Mouse (Mus musculus): ENCODE measurements around the gene Astn1. TPM values are rescaled to one million over a fixed set of nuclear protein-coding genes. Genes with fewer than 3 reads are reported as not detected.

The Astn1 gene
- total RNA-seq, 1 experiment from 2014 or later = not detected

DNA sequence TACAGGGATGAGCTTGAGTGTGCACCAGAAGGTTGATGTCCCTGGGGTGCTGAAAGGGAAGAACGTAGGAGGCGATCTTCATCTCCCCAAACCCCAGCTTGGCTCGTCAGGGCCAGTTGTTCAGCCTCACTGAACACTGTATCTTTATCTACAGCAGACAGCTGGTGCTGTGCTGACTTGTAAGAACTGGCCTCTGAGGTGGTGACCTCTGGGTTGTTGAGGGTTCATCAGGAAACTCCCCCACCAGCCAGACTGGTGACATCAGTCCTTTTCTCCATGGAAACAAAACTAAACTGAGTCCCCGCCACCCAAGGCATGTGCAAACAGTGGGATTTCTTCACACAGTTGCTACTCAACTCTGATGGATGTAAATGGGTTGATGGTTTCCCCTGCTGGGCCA is 138.9 kb downstream of the Astn1 start:
- no peak for ATAC-seq (replicated peaks in 1 of 2; ENCODE audit: insufficient read depth in 1 of 2, low FRiP score in 2 of 2, low TSS enrichment in 1 of 2, low read depth in 1 of 2, poor library complexity in 2 of 2, severe bottlenecking in 2 of 2)

DNA sequence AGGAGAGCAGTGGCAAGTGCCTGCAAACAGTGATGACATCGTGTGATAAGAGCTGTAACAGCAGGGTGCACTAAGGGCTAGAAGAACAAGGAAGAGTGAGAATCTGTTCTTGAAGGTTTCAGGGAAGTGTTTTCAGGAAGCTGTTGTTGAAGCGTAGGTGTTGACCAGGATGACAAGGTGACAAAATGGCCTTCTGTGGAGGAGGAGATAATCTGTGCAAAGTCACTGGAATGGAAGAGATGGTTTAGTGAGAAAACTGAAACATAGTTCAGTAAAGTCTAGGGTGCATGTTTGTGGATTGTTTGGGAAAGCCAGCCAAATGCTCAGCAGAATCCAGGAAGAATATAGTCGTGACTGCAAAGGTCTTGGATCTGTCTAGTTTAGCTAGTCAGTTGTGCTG is 145.5 kb downstream of the Astn1 start:
- ATAC-seq (replicated peaks in 1 of 2; ENCODE audit: insufficient read depth in 1 of 2, low FRiP score in 2 of 2, low TSS enrichment in 1 of 2, low read depth in 1 of 2, poor library complexity in 2 of 2, severe bottlenecking in 2 of 2) = no peak

DNA sequence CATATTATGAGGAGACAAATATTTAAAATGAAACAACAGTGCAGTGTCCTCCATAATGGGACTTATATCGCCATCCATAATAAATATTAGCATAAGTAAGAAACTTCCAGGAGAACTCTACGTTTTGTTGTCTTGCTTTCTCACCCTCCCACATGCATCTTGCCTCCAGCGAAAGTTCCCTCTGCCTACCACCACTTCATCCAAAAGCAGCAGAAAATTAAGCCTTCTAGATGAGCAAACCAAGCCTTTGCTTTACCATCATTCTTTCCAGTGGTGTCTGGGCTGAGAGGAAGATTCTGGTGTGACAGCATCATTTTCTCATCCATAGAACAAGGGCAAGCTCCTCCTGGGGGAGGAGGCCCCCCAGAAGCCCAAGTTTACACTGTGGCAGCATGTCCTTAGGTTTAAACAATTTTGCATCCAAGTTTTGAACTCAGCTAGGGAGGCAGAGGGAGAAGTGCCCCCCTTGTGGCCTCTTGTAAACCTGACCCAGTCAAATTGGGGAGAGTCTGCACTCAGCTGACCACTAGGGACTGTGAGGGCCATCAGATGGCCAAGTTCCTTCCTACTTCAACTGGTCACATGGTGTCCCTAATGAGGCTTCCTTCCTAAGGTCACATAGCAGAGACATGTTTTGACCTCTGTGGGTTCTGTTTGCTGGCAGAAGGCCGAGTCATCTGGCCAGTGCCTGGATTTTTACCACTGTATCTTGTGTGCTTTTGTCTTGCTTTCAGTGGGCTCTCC is 147.2 kb downstream of the Astn1 start:
- no peak for ATAC-seq (replicated peaks in 1 of 2; ENCODE audit: insufficient read depth in 1 of 2, low FRiP score in 2 of 2, low TSS enrichment in 1 of 2, low read depth in 1 of 2, poor library complexity in 2 of 2, severe bottlenecking in 2 of 2)

DNA sequence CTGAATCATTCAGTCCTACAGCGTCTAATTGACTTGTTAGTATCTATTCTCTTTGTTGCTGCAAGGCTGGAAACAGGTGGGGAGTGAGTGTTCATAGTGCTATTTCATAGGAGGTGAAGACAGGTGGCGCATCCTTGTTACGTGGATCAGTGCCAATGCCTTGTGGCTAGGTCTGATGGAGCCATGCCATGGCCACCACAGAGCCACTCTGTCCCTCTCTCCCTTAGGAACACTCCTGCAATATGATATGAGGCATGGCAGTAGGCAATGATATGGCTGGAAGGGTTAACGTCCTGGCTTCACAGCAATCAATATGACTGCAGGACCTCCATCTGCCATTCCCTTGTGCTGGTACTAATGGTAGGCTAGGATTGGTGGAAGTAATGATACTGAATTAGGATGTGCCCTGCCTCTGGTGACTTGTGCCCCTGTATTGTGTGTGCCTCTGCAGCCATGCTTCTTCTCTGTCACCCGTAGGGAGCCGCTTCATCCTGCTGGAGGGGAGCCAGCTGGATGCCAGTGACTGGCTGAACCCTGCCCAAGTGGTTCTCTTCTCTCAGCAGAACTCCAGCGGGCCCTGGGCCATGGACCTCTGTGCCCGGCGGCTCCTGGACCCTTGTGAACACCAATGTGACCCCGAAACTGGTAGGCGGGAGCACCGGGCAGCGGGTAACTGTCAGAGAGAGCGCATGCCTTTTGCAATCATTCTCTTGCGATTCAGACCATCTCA is 148.6 kb downstream of the Astn1 start:
- ATAC-seq (replicated peaks in 1 of 2; ENCODE audit: insufficient read depth in 1 of 2, low FRiP score in 2 of 2, low TSS enrichment in 1 of 2, low read depth in 1 of 2, poor library complexity in 2 of 2, severe bottlenecking in 2 of 2) = no peak

DNA sequence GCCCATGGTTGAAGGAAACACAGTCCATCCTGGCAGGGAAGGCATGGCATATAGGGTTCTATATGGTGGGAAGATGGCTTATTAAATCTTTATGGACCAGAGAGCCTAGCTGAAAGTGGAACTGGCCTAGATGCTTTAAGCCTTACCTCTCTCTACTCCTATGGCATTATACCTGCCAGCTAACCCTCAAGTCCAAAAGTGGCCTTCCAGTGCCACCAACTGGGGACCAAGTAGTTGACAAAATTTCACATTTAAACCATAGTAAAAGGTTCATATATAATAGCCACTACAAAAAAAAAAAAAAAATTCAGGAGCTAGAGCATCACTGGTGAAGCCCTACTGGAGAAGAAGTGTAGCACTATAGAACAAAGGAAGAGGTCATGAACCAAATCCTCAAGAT is 150.0 kb downstream of the Astn1 start:
- no peak for ATAC-seq (replicated peaks in 1 of 2; ENCODE audit: insufficient read depth in 1 of 2, low FRiP score in 2 of 2, low TSS enrichment in 1 of 2, low read depth in 1 of 2, poor library complexity in 2 of 2, severe bottlenecking in 2 of 2)

DNA sequence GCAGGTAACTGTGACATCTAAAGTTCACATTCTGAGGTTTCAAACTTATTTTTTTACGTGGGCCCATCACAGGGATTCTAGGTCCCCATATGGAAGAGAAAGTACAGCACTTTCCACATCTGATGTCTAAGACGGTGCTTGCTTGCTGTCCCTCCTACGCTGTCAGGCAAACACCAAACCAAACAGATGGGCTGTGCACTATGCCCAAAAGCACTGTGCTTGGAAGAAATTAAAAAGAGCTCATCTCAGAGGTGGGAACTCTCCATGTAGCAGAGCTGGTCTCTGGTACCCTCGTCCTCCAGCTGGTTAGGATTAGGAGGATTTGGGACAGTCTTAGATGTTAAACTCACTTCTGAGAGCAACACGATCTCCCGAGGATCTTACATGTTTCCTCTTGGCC is 150.6 kb downstream of the Astn1 start:
- no peak for ATAC-seq (replicated peaks in 1 of 2; ENCODE audit: insufficient read depth in 1 of 2, low FRiP score in 2 of 2, low TSS enrichment in 1 of 2, low read depth in 1 of 2, poor library complexity in 2 of 2, severe bottlenecking in 2 of 2)

DNA sequence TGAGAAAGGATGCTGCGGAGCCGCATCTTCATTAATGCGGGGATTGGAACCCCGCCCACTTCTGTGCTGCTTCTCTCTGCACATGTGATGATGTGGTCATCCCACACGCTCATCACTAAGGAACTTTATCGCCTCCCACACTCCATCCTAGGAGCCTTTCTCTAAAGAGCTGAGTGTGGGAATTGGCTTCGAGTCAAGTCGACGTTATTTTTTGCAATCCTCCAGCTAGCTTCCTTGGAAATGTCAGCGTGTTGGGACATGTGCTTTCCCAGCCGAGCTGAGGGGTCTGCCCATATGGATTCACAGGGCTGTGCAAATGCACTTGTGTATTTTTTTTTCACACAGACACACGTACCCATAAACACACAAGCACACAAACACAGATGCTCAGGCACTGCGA is 151.5 kb downstream of the Astn1 start:
- no peak for ATAC-seq (replicated peaks in 1 of 2; ENCODE audit: insufficient read depth in 1 of 2, low FRiP score in 2 of 2, low TSS enrichment in 1 of 2, low read depth in 1 of 2, poor library complexity in 2 of 2, severe bottlenecking in 2 of 2)

DNA sequence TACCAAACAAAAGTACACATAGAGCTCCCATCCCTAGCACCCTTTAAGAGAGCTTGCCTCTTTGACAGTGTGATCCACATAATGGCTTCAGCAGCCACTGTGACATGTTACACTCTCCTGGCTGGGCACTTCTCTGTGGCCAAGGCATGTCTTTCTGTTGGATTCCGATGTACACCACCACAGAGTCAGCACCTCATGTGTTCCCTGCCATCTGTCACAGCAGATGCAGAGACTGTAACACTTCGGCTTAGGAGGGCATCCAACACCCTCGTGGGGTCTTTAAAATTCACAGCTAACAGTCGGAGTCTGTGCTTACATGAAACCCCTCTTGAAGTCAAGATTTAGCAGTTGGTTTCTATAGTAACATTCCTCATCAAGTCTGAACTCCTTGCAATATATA is 154.5 kb downstream of the Astn1 start:
- ATAC-seq (replicated peaks in 1 of 2; ENCODE audit: insufficient read depth in 1 of 2, low FRiP score in 2 of 2, low TSS enrichment in 1 of 2, low read depth in 1 of 2, poor library complexity in 2 of 2, severe bottlenecking in 2 of 2) = no peak

DNA sequence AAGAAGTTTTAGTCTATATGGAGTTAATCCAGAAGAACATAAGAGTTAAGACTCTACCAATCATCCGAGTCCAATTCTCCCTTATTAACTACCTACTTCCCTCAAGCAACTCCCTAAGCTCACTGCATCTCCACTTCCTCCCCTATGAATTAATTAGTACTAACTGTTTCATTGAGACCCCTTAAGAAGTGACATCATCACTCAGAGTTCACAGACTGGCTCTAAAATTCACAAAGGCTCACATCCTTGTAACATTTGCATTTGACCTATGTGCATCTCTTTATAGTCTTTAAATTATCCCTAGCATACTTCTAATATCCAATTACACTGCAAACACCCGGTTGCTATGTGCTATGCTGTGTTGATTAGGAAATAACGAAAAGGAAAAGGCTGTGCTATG is 174.1 kb downstream of the Astn1 start:
- ATAC-seq (replicated peaks in 1 of 2; ENCODE audit: insufficient read depth in 1 of 2, low FRiP score in 2 of 2, low TSS enrichment in 1 of 2, low read depth in 1 of 2, poor library complexity in 2 of 2, severe bottlenecking in 2 of 2) = no peak

DNA sequence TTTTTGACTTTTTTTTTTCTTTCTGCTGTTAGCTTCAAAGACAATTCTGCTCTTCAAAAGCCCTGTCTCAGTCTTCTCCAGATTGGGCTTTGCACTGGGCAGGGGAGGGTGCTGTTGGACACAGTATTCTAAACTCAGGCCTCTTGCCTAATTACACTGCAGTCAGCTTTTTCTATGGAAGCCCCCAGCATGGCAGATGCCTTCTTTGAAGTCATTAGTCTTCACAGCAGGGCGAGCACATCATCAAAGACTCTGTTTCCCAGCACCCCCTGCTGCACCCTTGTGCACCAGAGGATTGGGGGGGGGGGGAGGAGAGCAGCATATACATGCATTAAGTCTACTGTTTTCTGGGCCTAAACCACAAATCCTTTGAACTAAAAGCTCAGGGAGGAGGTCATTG is 174.8 kb downstream of the Astn1 start:
- ATAC-seq (replicated peaks in 1 of 2; ENCODE audit: insufficient read depth in 1 of 2, low FRiP score in 2 of 2, low TSS enrichment in 1 of 2, low read depth in 1 of 2, poor library complexity in 2 of 2, severe bottlenecking in 2 of 2) = no peak

DNA sequence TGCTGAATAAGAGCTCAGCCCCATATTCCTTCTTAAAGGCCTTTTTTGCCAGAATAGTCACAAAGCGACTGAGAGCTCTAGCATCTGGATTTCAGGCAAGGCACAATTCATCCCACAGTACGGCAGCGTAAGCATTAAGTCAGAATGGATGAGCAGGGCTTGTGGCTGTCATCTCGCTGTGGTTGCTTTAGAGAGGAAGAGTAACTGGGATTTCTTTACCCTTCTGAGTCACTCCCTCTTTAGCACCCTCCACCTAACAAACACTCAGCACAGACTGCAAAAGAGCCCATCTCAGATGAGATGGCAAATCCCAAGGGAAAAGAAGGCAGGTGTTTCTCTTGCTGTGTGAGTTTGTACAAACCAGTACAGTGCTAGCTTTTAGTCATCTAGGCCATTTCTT is 183.0 kb downstream of the Astn1 start:
- no peak for ATAC-seq (replicated peaks in 1 of 2; ENCODE audit: insufficient read depth in 1 of 2, low FRiP score in 2 of 2, low TSS enrichment in 1 of 2, low read depth in 1 of 2, poor library complexity in 2 of 2, severe bottlenecking in 2 of 2)

DNA sequence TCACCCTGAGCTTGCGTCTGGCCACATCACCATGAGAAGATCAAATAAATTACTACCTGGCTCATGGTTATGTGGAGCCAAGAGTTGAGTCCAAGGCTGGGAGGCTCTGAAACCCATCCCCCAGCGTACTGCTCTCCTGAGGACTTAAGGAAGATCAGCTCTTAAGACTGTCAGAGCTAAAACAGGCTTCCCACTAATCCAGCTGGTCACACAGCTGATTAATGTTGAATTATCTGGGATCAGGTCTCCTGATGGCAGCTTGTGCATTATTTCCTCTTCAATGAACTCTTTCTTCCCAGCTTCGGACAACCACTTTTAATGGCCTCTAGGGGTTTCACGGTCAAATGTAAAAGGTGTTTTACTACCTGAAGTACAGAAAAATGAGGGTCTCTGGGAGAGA is 184.4 kb downstream of the Astn1 start:
- ATAC-seq (replicated peaks in 1 of 2; ENCODE audit: insufficient read depth in 1 of 2, low FRiP score in 2 of 2, low TSS enrichment in 1 of 2, low read depth in 1 of 2, poor library complexity in 2 of 2, severe bottlenecking in 2 of 2) = no peak

DNA sequence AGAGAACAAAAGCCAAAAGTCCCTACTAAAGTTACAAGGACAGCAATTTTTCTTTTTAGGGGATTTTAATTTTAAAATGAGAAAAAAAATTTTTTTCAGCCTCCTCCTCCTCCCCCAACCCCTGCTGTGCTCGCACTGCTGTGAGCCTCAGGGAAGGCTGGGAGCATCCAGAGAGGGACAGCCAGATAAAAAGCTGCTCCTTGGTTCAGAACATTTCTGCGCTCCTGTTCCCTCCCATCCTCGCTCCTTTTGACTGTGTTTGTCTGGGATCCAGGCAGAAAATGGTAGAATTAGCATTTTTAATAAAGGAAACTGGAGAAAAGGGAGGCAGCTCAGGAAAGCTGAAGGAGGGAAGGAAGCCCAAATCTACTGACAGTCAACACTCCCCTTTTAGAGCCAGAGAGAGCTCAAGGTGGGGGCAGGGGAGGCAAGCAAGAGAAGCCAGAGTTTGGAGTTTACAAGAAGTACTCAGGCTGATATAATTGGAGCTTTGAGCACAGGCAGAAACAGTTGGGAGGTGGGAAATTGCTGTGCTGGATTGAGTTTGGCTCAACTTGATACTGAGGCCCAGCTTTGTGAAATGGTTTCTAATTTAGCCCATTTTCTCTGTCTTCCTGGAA is 185.6 kb downstream of the Astn1 start:
- no peak for ATAC-seq (replicated peaks in 1 of 2; ENCODE audit: insufficient read depth in 1 of 2, low FRiP score in 2 of 2, low TSS enrichment in 1 of 2, low read depth in 1 of 2, poor library complexity in 2 of 2, severe bottlenecking in 2 of 2)

DNA sequence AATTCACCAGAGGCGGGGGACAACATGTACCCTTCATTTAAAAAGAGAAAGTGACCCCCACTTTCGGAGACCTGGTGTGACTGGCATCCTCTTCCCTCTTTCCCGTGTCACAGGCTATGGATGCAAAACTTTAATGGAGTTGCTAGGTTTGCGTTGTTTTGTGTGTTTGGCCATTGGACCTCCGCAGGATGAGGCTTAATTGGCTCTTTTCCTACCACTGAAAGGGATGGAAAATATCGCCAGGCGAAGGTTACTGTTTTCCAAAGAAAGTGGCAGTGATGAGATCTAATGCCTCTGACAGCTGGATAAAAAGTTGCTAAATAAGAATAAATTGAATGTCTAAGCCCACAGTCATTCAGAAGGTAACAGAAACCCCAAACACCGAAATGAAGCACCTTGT is 186.2 kb downstream of the Astn1 start:
- ATAC-seq (replicated peaks in 1 of 2; ENCODE audit: insufficient read depth in 1 of 2, low FRiP score in 2 of 2, low TSS enrichment in 1 of 2, low read depth in 1 of 2, poor library complexity in 2 of 2, severe bottlenecking in 2 of 2) = no peak

DNA sequence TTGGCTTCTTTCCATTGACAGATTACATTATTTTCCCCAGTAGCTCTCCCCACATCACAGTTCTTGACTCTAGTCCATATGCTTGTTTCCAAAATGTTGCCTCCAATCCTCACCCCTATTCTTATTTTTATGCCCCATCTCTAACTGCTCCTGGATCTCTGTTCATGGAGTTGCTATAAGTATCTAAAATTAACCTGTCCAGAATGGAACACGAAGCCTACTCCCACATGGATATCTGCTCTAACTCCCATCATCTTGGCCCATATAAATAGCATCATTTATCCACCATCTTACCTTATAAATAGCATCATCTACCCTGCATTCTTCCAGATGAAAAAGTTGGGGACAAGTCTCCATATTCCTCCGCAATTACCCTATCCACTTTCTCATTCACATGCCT is 187.5 kb downstream of the Astn1 start:
- ATAC-seq (replicated peaks in 1 of 2; ENCODE audit: insufficient read depth in 1 of 2, low FRiP score in 2 of 2, low TSS enrichment in 1 of 2, low read depth in 1 of 2, poor library complexity in 2 of 2, severe bottlenecking in 2 of 2) = no peak

DNA sequence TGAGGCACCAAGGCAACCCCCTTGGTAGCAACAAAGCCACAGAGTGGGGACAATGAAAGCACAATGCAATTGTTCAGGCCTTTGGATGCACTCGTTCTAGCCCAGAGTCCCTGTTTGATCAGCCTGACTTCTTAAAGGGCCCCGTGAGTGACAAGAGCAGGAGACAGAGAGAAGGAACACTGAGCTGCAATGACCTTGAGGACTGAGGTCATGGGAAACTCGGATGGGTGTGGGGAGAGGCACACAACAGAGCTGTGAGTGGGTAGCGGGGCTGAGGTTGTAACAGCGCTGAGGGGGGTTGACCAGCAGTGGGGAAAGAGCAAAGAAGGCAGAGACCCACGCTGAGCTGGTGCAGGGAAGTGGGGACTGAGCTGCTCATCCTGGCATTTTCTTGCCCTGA is 189.9 kb downstream of the Astn1 start:
- ATAC-seq (replicated peaks in 1 of 2; ENCODE audit: insufficient read depth in 1 of 2, low FRiP score in 2 of 2, low TSS enrichment in 1 of 2, low read depth in 1 of 2, poor library complexity in 2 of 2, severe bottlenecking in 2 of 2) = no peak

DNA sequence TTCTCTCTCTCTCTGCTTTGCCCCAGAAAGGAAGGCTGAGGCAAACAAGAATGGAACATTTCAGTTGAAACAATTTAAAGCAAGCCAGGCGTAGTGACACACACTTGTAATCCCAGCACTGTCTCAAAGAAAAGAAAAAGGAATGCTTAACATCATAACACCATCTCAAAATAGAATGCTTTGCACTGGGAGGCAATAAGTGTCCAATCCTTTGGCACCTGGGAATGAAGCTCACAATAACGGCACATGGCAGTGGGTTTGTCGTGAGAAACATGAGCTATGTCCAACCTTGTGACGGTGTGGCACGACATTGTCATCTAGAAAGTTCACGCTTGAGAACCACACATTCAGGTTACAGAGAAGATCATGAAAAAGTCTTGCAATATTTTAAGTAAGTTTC is 191.3 kb downstream of the Astn1 start:
- no peak for ATAC-seq (replicated peaks in 1 of 2; ENCODE audit: insufficient read depth in 1 of 2, low FRiP score in 2 of 2, low TSS enrichment in 1 of 2, low read depth in 1 of 2, poor library complexity in 2 of 2, severe bottlenecking in 2 of 2)

DNA sequence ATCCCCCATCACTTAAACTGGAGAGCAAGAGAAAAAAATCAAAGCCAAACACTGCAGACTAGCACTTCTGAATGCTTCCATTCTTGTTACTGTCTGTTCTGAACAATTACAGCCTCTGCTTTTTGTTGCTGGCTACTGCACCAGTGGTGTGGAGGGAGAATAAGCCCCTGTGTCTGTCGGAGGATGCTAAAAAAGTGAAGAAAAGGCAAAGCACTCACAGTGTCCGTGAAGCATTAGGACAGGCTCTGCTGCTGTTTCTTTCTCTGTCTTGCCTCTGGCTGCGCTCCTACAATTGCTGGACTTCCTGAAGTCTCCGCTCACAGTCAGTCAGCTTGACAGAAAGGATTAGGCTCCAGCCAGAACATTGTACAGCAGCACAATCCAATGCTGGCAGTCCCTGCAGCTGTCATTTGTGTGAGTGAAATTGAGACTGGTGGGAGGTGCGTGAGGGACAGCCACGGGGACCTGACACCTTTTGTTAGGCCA is 192.0 kb downstream of the Astn1 start:
- ATAC-seq (replicated peaks in 1 of 2; ENCODE audit: insufficient read depth in 1 of 2, low FRiP score in 2 of 2, low TSS enrichment in 1 of 2, low read depth in 1 of 2, poor library complexity in 2 of 2, severe bottlenecking in 2 of 2) = no peak
